Mouse (Mus musculus): ENCODE results near the gene Cpm.

Cpm gene

DNA sequence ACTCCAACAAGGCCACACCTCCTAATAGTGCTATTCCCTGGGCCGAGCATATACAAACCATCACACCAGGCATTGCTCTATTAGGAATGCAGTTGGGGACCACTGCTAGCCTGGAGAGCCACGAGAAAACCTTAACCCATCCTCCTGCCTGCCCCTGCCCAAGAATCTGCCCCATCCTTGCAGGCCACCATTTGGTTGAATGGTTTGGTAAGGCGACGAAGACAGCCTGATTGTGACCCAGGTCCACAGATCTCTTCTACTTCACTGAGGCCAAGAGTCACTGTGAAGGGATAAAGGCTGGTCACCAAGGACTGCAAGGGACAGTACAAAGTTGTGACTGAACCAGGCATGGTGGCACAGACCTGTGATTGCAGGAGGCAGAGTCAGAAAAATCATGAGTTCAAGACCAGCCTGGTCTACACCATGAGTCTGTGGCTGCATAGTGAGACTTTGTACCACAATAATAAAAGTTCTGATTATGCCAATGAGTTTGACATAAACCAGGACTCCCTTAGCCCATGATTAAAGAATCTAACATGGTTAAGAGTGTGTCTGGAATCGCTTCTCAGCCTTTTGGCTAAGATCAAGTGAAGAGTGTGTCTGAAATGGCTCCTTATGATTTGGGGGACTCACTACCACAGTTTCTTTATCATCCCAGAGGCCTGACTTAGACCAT is 17.3 kb downstream of the Cpm start:
- in situ Hi-C loops (cut with MboI, MseI) = no loop called here

DNA sequence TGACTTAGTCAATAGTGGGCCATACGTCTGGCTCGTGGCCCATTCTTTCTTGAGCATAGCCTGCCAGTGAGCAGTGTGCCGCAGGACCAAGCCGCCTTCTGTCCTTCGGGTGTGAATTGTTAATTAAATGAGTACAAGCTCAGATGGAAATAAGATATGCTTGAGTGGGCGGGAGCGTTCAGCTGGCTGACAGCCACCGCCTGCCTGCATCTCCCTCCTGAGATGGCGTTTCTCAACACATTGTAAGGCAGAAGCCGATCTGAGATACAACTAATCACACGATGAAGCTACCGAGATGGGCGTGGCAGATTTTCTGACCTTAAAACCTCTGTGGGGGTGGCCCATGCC is 17.8 kb downstream of the Cpm start:
- in situ Hi-C loops (cut with MboI, MseI) = no loop called here

DNA sequence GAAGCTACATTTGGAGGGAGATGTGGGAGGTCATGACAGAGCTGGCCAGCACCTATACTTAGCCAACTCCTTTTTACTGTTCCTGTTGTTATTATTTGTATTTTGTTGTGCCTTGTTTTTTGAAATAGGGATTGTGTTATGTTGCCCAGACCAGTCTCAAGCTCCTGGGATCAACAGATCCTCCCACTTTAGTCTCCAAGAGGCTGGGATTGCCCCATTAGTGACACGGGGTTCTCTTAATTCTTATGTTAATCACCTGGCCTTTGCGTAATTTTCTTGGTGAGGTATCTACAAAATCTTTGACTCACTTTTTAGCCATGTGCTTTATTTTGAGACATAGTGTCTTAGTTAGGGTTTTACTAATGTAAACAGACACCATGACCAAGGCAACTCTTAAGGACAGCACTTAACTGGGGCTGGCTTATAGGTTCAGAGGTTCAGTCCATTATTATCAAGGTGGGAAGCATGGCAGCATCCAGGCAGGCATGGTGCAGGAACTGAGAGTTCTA is 18.7 kb downstream of the Cpm start:
- in situ Hi-C loops (cut with MboI, MseI) = no loop called here

DNA sequence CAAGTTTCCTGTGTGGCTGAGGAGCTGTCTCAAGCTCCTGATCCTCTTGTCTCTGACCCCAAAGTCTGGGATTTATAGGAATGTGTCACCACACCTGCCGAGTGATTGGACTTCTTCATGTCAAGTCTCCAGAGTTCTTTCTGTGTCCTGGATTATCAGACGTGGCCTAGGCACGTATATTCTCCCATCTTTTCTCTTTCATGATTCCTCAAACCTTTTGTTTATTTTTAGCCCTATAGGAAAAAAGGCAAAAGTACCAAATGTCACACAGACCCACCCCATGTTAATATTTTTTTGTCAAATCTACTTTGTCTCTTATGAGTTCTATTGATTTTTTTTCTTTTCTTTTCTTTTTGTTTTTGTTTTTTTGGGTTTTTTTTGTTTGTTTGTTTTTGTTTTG is 19.3 kb downstream of the Cpm start:
- in situ Hi-C loops (cut with MboI, MseI) = no loop called here

DNA sequence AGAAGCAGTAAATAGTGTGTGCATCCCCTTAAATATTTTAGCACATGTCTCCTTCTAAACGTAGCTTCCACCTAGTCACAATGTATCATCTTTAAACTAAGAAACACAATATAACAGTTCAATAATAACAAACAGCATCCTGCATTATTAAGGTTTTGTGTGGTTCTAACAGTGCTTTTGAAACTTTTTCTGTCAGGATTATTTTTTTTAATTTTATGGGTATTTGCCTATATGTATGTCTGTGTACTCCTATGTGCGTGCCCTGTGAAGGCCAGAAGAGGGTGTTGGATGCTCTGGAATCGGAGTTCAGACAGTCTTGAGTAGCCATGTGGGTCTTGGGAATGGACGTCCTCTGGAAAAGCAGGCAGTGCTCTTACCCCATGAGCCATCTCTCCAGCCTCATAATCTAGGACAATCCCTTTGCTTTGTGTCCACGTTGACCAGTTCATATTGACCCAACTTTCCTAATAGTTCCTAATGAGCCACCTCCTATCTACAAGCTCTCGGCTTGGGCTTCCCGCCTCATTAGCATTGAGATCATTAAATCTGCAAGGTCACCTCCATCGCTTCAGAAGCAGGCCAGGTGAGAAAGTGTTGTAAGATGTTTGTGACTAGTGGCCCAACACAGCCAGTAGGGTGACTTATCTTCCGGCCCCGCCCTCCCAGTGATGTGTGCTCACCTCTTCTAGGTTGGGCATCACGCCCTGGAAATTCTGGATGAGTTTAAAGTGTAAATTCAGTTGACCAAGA is 20.2 kb downstream of the Cpm start:
- in situ Hi-C loops (cut with MboI, MseI) = no loop called here

DNA sequence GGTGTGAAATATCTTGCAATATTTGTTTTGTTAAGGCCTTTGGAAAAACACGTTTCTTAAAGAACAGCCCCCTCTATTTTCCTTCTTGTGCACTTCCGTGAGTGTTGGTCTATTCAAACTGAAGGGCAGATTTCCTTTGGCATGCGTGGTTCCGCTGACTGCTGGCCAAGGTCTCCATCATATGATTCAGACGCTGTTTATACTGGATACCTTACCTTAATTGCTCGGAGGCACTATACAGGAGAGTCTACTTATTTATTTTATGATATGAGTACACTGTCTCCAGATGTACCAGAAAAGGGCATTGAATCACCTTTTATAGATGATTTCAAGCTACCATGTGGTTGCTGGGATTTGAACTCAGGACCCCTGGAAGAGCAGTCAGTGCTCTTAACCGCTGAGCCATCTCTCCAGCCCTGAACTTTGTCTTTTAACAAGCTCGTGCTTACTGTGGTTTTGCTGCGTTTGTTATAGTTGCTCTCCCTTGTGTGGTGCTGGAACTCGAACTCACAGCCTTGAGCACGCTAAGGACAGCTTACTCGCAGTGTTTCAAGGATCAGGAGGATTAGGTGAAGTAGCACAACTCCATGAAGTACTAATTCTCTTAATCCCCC is 20.8 kb downstream of the Cpm start:
- in situ Hi-C loops (cut with MboI, MseI) = no loop called here

DNA sequence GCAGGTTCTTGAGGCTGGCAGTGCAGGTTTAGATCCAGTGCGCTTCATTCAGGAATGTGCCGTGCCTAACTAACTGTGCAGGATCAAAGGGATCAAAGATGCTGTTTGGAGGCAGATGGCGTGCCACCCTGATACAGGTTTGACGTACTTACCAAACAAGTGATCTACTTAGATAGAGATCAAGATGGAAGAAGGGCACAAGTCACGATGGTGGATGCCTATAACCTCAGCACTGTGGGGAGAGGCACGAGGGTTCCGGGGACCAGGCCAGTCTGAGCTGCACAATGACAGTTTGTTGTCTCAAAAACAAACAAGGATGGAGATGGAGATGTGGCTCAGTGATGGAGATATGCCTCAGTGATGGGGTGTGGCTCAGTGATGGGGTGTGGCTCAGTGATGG is 21.4 kb downstream of the Cpm start:
- in situ Hi-C loops (cut with MboI, MseI) = no loop called here

DNA sequence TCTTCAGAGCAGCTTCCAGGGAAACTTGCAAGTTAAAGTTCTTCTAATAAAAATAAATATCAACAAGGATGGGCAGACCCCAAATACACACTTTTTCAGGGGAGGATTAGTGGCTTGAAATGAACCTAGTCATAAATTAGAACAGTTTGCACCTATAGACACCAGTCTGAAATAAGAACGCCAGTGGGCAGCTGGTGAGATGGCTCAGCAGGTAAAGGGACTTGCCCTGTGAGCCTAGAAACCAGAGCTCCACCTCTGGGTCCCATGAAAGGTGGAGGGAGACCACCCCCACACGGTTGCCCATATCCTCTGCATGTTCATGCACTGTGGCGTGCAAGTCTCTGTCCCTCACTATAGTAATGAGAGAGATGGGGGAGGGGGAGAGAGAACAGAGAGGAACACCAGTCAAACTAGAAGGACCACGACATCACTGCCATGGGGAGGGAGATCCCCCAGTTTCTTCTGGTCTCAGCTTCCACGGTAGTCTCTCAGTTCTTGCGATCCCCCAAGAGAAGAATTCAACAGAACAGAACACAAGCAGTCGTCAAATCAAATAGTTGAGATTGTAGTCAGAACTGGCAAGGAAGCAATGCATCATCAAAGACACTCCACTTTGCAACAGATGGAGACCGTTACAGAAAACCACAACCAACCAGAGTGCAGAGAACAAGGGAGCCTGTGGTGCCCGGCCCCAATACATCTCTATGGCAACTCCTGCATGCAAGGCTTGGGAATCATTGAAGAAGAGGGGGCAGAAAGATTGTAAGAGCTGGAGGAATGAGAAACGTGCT is 22.5 kb downstream of the Cpm start:
- in situ Hi-C loops (cut with MboI, MseI) = no loop called here

DNA sequence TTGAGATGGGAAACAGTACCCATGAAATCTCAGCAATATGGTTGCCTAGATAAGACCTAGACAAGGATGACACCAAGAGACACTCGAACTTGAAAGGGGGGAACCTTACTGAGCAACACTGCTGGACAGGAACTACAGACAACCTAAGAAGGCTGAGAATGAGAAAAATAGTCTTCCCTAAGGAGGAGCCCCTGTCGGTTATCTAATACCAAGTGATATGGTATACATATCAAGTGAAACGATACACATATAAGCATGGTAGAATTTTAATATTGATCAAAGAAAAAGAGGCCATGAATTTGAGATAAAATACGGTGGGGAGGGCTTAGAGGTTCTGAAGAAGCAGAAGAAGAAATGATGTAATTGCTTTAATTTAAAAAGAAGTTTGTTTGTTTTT is 23.1 kb downstream of the Cpm start:
- in situ Hi-C loops (cut with MboI, MseI) = no loop called here

DNA sequence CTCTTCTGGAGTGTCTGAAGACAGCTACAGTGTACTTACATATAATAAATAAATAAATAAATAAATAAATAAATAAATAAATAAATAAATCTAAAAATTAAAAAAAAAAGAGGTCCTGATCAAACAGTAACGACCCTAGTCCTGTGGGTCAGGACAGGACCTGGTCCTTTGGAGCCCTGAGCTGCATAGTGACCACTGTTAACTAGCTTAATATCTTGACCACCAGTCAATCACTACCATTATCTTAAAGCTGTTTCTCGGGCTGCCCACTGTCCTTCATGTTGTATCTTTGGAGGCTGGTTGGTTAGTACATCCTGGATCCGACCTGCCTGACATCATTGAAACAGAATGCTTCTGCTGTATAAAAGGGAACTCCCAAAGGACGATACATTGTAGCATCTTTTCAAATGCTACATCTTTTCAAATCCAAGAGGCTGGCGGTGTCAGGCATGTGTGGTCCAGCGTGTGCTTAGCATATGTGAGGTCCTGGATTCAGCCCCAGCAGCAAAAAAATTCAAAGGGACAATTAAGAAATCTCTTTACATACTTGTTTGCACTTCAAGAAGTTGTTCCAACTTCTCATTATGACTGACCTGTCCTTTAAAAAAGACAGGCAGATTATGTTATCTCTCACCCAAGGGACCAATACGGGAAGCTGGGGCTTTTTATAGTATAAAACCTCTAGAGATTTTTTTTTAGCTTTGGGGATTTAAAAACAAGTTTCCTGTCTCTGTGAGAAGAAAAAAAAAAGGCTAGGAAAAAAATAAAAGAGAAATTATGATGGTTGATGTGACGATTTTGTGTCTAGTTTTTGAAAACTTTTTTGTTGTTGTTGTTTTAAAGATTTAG is 23.9 kb downstream of the Cpm start:
- in situ Hi-C loops (cut with MboI, MseI) = no loop called here

DNA sequence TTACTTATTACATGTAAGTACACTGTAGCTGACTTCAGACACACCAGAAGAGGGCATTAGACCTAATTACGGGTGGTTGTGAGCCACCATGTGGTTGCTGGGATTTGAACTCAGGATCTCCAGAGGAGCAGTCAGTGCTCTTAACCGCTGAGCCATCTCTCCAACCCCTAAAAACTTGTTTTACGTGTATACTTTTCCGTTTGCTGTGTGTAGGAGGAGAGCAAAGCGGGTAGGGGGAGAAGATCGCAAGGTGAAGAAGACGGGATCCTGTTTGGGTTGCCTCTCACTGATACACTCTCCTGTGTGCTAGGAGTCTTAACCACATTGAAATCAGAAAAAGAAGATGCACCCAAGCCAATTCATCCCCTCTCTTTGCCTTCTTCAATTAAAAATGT is 24.5 kb downstream of the Cpm start:
- in situ Hi-C loops (cut with MboI, MseI) = no loop called here

DNA sequence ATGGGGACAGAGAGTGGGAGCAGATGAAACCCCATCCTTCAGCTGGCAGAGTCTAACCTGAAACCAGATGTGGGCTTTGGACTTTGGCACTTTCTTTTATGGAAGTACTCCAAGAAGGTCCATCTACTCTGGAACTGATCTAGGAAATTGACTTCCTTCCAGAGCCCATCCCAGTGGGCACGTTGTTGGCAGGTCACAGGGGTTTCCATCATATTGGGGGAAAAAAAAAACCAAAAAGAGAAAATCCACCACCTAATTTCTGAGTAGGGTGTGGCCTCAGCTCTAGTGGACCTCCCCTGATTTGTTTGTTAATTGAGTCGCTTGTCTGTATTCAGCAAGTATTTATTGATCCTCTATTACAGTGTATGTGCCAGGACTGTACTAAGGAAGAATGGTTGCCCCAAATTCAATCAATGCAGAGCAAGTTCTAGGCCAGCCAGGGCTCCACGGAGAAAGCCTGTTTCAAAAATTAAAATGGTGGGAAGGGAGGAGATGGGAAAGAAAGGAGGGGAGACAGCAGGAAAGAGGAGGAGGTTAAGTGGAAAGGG is 25.4 kb downstream of the Cpm start:
- in situ Hi-C loops (cut with MboI, MseI) = no loop called here

DNA sequence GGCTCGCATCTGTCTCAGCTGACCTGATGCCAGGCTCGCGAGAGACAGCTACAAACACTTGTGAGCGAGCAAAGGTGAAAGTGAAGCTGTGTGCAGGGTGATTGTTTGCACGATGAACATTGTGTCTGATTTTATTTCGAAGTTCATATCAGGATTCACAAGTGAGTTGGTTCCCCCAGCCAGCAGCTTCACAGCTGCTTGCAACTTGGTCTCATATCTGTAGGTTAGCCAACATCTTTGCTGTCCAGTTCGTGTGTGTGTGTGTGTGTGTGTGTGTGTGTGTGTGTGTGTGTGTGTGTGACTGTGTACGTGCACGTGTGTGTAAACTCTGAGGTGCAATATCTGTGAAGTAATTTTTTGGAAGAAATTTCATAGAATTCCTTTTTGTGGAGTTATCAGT is 26.2 kb downstream of the Cpm start:
- in situ Hi-C loops (cut with MboI, MseI) = no loop called here

DNA sequence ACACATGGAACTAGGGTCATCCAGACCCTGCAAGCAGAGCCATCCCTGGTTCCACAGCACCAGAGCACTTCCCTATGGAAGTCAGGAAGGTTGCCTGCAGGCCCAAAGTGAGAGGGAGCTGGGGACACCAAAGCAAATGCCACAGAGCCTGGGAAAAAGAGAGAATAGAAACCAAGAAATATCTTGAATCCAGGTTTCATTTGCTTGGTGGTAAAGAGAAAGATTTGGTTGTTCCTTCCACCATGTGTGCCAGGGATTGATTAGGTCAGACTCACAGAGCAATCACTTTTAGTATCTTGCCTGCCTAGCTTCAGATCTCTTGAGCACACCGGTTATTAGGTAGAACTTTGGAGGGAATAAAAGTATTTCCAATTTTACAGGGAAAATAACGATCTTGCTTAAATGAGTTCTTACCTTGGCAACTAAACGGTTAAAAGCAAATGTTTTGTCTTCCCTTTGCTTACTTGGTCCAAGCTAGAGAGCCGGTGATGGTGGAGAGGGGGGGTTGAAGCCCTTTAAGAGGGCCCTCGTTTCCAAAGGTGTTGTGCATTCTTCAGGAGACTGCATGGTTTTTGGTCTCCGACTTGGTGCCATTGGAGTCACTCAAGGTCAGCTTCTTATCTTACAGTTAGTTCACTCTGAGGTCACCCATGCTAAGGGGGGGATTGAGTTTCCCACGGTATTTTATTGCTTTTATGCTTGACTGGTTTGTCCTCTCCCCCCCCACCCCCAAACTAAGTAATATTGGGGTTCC is 26.8 kb downstream of the Cpm start:
- in situ Hi-C loops (cut with MboI, MseI) = no loop called here

DNA sequence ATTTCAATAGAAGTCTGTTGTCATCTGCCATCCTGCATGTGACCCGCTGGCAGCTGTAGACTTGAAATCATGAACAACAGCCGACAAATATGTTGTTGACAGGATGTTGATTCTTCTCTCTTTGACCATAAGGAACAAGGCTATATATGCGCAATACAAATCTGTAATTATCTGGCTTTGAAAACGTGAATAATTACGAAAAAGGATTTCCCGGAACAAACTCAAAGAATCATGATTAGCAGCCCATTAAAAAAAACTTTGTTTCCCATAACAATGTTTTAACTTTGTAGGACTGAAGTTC is 27.3 kb downstream of the Cpm start:
- in situ Hi-C loops (cut with MboI, MseI) = no loop called here

DNA sequence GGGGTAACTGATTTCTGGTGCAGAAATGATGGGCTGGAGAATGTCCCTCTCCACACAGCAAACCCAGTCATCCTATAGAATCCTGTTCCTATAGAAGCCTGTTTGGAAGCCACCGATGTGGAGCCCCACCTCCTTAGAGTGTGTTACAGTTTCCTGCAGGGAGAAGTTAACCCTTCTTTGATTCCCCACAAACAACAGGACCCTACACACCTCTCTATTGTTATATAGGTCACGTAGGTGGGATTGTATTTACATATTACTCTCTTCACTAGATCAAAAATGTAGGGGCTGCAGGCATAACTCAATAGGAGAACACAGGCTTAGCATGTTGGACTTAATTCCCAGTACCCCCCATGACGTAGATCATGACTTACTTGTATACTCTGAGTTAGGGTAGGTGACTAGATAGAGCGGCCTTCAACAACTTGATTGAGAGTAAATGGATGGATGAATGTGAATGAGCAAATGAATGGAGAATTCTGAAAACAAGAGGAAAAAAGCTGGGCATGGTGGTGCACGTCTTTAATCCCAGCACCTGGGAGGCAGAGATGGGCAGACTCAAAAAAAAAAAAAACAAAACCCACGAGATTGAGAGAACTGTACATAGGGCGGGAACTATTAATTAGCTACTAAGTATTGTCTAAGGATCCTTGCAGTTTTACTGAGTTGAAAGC is 27.8 kb downstream of the Cpm start:
- in situ Hi-C loops (cut with MboI, MseI) = no loop called here

DNA sequence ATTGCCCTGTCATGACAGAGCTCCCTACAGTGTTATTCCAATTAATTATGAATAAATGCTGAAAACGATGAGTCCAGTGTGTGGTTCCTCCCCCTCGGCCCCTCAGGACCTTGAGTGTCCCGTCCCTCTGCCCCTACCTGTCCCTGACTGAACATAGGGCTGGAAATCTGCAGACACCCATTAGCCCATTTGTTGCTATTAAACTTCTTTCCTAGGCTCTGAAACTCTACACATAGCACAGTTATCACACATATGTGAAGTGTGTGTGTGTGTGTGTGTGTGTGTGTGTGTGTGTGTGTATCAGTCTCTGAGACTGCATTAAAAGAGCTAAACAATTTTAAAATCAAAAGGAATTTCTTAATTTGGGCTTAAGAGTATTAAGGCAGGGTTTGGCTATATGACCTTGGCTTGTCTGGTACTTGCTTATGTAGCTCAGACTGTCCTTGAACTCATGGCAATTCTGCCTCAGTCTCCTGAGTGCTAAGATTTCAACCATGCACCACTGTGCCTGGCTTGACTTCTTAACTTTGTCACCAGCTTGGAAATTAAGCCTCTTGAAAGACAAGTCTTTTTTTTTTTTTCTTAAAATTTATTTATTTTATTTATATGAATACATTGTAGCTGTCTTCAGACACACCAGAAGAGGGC is 28.5 kb downstream of the Cpm start:
- in situ Hi-C loops (cut with MboI, MseI) = no loop called here

DNA sequence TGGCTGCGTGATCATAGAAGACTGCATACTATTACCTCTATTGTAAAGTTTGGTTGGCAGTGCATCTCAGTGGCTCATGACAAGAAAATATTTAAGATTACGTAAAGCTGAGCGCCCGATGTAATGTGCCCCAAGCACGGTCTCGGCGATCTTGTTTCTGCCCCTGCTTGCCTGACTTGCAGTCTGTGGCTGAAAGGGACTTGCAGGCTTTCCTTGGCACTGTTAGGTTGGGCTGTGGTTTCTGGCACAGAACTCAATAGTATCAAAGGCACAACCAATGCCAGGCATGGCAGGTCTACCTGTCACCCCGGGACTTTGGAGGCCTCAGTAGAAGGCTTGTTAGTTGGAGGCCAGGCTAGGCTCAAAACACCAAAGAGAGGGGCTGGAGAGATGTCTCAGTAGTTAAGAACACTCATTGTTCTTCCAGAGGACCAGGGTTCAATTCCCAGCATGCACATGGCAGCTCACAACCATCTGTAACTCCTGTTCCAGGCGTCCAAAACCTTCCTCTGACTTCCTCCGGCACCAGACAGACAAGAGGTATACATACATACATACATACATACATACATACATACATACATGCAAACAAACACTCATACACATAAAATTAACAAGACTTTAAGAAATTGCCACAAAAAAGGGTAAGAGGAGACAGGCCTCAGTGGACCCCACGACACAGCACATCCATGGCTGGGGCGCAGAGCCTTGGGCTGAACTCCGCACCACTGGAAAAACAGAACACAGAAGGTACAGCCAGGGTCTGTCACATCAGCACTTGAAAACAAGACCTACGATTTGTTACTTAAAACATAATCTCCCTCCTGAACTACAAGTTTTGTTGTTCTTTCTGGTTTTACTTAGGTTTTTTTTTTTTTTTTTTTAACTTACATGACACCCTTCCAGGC is 29.5 kb downstream of the Cpm start:
- in situ Hi-C loops (cut with MboI, MseI) = no loop called here
